Mouse (Mus musculus) cerebellum, adult 9-11 months (tissue): ENCODE measurements around the gene Mrpl58.

ENCODE experiments used
- DNase-seq: peaks from one replicate; pipeline ENCODE4 v3.0.0; 2022

The Mrpl58 gene

GRCm38 (mm10) chr11:115403338-115404124, at the start of gene Mrpl58:
Gene Mrpl58, plus strand, starts transcription at chr11:115403752.
- DNase-seq = peak; percentile 89

GRCm38 (mm10) chr11:115354183-115354582, 49.4 kb upstream of the Mrpl58 start:
- peak; percentile 66 for DNase-seq

GRCm38 (mm10) chr11:115358468-115358867, 45.1 kb upstream of the Mrpl58 start:
- DNase-seq = peak; percentile 82

GRCm38 (mm10) chr11:115359293-115359692, 44.3 kb upstream of the Mrpl58 start:
- DNase-seq = no peak

GRCm38 (mm10) chr11:115359726-115360125, 43.8 kb upstream of the Mrpl58 start:
- no peak for DNase-seq

GRCm38 (mm10) chr11:115364136-115364535, 39.4 kb upstream of the Mrpl58 start:
- no peak for DNase-seq

- peak; percentile 72 for DNase-seq
Observed at GRCm38 (mm10) chr11:115366039-115366705, 37.4 kb upstream of the Mrpl58 start.

GRCm38 (mm10) chr11:115366706-115367394, 36.7 kb upstream of the Mrpl58 start:
- DNase-seq = peak; percentile 84

GRCm38 (mm10) chr11:115367395-115367944, 36.1 kb upstream of the Mrpl58 start, which contains the start of gene Hid1:
Gene Hid1, minus strand, starts transcription at chr11:115367756.
- peak; percentile 93 for DNase-seq

- no peak for DNase-seq
Observed at GRCm38 (mm10) chr11:115370368-115370767, 33.2 kb upstream of the Mrpl58 start.

- DNase-seq = no peak
Observed at GRCm38 (mm10) chr11:115371354-115371753, 32.2 kb upstream of the Mrpl58 start.

- no peak for DNase-seq
Observed at GRCm38 (mm10) chr11:115372015-115372414, 31.5 kb upstream of the Mrpl58 start.

- no peak for DNase-seq
Observed at GRCm38 (mm10) chr11:115372737-115373136, 30.8 kb upstream of the Mrpl58 start.

GRCm38 (mm10) chr11:115373805-115374694, 29.5 kb upstream of the Mrpl58 start:
- DNase-seq = peak; percentile 86

GRCm38 (mm10) chr11:115374695-115375425, 28.7 kb upstream of the Mrpl58 start:
- DNase-seq = peak; percentile 69

GRCm38 (mm10) chr11:115376722-115377121, 26.8 kb upstream of the Mrpl58 start:
- no peak for DNase-seq

GRCm38 (mm10) chr11:115377254-115377653, 26.3 kb upstream of the Mrpl58 start:
- no peak for DNase-seq

- DNase-seq = no peak
Observed at GRCm38 (mm10) chr11:115377854-115378253, 25.7 kb upstream of the Mrpl58 start.

- DNase-seq = no peak
Observed at GRCm38 (mm10) chr11:115381276-115381675, 22.3 kb upstream of the Mrpl58 start.

- peak; percentile 95 for DNase-seq
Observed at GRCm38 (mm10) chr11:115381743-115382539, 21.6 kb upstream of the Mrpl58 start, which contains the start of gene Cdr2l. Gene Cdr2l, plus strand, starts transcription at chr11:115381916.
